Mouse (Mus musculus): ENCODE data around the gene Tnfrsf8.
"Not testable (repeated sequence)": the region's sequence is repeated elsewhere in the genome, so short reads cannot be mapped to it uniquely, and the experiment has no call there.

The Tnfrsf8 gene

DNA sequence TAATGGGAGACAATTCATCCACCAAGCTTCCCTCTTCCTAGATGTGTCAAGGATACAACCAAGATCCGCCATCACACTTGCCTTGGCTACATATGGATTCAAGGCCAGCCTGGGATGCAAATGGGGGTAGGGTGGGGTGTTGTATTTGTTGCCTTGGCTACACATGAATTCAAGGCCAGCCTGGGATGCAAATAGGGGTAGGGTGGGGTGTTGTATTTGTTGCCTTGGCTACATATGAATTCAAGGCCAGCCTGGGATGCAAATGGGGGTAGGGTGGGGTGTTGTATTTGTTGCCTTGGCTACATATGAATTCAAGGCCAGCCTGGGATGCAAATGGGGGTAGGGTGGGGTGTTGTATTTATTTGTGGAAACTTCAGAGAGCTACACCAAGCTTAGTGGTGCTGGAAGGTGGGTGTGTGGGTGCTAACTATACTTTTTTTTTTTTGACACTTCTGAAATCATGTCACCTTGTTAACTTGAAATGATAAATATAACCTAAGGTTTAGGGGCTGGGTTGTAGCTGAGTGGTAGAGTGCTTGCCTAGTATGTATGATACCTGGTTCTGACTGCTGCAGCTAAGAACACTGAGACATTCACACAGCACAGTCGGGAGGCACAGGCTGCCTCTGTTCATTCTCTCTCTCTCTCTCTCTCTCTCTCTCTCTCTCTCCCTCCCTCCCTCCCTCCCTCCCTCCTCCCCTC lies 9.2 kb downstream of the Tnfrsf8 start:
- not testable (repeated sequence) for DNase-seq

DNA sequence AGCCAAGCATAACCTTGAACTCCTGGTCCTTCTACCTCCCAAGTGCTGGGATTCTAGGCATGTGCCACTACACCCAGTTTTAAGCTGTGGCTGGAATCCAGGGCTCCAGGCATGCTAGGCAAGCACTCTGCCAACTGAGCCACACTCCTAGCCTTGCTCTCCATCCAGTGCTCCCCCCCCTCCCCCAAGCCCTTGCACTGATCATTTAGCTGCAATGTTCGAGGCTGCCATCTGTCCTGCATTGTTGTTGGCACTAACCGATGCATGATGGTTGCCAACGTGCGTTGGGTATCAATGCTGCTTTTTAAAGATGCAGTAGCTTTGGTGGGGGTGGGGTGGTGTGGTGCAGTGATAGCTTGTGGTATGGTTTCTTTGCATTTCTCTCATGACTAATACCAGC lies 10.9 kb downstream of the Tnfrsf8 start:
- DNase-seq: no peak

DNA sequence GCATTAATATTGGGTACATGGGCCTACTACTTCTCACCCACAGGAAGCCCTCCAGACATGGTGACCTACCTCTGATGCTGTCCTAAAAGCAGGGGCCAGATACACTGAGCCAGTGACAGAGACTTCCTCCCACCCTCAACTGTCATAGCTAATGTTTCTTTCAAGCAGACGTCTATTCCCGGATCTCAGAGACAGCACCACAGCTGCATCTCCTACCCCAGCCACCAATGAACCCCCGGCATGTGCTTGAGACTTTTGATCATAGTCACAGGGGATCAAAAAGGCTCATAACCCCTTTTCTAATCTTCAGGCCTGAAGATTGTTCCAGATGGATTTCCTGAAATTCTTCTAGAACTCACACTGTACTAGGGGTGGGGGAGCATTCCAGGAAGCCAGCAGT lies 12.9 kb downstream of the Tnfrsf8 start:
- DNase-seq: no peak

DNA sequence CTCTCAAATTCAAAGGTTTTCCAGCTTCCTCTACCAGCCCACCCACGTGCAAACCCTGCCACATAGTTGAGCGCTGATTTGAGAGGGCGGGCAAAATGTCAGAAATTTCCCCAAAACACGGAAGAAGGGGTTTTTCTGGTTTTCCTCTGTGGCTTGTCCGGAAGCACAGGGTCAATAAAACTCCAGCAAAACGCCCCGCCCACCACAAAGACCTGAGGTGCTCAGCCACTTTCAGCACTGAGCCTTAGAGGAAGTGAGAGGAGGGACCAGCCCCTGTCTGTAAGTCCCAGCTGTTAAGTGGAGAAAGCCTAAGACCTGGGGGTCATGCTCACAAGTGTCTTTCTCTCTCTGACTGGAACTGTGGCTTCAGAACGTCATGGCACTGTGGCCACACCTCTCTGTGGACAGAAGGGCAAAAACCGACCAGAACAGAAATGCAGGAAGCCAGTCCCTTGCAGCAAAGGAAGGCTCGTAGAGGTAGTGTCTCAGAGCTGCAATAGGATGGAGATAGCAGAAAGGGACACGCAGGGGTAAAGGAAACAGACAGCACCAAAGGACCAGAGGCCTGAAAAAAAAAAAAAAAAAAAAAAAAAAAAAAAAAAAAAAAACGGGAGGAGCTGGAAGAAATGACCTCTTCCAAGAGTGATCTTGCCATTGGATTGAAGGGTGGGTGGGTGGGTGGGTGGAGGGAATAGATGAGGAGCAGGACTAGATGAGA lies 14.6 kb downstream of the Tnfrsf8 start:
- peak; percentile 17 for DNase-seq

DNA sequence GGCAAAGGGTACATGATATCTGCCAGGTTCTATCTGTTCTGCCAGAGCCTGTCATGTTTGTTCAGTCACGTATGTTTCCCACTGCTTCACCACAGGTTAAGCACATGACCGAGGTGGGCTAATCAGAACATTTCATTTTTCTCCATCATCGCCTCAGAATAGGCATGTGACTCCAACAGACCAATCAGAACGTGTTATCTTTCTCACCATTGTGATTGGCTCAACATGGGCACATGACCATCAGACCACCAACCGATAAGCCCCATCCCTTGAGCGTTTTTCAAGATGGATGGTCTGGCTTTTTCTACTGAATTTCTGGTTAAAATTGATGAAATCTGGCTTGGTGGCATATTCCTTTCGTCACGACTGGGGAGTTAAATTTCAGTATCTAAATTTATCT lies 15.6 kb downstream of the Tnfrsf8 start:
- DNase-seq: no peak

DNA sequence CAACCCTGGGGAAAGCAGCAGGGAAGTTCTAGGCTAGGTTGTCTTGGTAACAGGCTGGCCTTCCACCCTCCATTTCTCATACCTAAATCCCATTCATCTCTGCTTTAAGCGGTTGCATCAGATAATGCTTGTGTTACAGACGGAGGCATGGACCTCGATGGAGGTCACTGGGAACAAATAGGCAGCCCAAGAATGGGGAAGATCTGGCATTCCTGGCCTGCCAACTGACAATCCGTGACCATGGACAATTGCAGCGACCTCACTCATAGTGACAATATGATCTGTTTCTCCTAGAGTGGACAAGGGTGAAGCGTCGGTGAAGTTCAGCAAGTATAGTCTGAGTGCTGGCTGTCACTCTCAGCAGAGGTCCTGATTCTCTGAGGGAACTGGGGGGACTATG lies 16.1 kb downstream of the Tnfrsf8 start:
- no peak for DNase-seq

DNA sequence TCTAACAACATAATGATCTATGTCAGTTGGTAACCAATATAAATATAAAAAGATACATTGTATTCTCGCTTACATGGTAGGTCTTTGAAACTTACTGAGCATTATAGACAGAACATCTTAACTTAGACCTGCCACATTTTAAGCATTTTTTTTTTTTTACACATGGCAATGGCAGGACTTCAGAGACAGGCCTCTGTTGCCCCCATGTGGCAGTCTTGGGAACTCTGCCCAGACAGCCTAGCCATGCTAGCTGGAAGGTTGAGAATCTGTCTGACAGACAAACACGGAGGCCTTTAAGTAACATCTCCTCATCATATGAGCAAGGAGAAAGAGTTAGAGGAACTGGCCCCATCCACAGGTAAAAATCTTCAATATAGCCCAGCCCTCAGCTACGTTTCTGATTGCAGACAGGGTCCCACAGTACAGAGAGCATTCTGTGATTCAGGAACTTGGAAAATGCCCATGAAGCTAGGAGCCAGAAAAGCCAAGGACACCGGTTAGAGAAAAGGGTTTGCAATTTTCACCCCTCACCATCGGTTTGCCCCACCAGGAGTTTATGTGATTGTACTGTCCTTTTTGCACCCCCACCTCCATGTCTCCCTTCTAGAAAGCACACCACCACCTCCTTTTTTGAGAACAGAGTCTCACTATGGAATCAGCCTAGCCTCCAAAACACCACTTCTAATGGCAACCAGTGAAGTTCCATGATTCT lies 19.2 kb downstream of the Tnfrsf8 start:
- peak; percentile 68 for DNase-seq

DNA sequence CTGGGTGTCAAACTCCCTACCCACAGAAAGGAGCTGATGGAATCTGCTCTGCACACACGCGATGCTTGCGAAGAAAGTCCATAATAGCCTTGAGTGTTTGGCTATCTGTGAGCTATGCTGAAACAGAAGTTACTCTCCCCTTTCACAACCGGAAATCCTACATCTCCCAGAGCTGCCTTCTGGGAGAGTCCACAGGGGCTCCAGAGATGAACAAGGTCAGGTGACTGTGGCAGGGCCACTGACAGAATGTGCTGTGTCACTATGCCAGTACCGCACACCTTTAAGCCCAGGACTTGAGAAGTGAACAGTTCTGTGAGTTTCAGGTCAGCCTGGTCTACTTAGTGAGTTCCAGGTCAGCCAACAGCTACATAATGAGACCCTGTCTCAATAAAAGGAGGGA lies 20.4 kb downstream of the Tnfrsf8 start:
- DNase-seq: no peak

DNA sequence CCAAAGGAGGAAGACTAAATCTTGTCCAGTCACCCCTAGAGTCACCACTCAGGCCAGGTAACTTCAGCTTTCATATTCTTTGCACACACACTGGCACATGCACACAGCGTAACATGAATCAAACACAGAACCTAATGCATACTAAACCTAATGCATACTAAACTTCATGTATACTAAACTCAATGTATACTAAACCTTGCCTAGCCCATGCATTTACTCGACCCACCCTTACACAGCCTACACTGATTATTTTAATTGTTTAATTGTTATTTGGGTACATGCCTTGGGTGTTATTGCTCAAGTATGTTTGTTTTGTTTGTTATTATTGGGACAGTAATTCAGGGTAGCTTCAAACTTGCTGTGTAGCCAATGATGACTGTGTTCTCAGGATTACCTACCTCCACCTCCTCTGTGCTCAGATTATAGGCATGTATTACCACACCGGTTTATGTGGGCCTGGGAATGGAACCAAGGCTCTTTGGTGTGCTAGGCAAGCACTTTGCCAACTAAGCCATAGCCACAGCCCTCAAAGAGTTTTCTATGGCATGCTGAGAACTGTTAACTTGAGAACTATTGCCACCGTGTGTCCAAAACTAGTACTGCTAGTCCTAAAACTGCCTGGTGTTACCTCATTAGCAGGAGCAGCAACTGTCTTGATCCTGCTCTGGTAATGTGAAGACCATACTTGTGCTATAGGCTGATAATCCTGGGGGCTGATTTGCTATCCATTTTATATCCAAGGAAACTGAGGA lies 28.4 kb downstream of the Tnfrsf8 start:
- peak; percentile 79 for DNase-seq

DNA sequence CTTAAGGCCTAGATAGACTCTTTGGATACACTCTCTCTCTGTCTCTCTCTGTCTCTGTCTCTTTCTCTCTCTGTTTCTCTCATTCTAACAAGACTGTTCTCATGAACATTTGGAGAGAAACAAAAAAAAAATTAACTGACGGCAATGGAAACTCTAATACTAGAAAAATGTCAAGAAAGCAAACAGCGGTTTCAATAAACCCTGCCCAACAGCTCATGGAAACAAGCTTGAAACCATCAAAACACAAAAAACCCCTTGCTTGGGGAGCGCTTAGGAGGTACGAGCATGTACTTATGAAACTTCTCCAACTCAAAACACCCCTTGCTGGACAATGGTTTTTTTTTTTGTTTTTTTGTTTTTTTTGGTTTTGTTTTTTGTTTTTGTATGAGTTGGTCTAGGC lies 30.3 kb downstream of the Tnfrsf8 start:
- no peak for DNase-seq

DNA sequence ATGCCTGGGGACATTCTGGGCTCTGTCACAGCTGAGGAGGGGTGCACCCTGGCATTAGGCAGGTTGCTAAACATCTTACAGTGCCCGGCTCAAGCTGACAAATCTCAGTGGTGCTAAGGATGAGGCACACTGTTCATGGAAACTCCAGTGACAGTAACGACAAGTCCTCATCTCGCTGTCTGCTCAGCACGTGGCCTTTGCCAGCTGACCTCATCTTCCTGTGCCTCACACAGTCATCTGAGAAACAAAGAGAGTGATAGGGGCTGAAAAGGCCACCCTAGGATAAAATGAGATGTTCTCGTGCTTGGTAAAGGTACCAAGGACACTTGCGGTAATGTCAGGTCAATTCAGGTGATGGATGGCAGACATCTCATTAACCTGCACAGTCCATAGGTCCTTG lies 31.5 kb downstream of the Tnfrsf8 start:
- no peak for DNase-seq

DNA sequence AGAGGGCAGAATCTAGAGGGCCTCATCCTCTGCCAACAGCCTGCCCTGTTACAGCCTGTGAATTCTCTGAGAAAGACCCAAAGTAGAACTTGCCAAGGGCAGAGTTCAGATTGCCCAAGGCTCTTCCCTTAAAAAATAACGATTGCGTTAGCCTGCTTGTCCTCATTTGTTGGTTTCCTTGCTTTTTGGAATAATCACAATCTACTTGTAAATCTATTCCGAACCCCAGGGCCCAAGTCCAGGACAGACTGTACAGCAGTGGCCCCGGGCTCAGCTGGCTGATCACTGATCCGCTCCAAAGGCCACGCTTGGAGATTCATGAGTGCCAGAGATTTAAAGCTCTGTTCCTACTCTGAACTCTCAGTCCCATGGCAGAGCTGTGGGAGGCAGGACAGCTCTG lies 34.0 kb downstream of the Tnfrsf8 start:
- peak; percentile 76 for DNase-seq

DNA sequence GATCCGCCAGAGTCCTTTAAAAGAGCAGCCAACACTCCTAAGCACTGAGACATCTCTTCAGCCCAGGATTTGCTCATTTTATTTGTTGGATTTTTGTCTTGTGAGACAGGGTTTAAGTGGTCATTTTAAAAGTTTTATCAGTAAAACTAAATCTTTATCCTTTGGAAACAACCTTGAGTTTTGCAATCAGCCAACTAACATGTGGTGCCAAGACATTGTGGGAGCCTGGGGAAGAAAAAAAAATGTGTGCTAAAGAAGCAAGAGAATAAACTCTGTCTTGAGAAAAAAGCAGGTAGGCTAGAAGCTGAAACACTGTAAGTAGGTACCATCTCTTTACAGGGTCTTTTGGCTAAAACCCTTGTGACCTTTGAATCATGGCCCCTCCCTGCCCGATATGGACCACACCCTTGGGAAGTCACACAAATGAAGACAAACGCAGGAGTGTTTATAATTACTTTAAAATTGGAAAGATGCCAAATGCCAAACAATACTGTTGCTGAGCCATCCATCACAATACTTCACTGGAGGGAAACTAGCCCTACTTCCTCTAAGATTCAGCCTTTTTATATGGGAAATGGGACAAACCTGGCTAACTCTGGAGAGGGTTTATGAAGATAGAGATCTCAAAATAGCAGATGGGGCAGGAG lies 36.1 kb downstream of the Tnfrsf8 start:
- peak; percentile 10 for DNase-seq

DNA sequence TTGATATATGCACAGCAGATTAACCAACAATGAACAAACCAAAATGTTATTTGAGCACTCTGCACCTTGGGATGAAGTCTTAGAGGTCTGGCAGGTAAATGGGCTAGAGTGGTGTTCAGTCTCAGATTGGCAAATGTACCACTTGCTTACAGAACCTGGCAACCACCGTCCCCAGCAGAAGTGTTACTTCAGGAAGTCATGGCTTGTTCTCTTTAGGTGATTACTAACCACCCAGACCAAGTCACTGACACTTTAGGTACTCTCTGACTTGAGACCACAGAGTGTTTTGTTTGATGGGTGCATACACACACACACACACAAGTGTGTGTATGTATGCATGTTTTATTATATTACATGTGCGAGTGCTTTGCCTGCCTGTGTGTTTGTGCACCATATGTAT lies 36.7 kb downstream of the Tnfrsf8 start:
- DNase-seq: no peak

DNA sequence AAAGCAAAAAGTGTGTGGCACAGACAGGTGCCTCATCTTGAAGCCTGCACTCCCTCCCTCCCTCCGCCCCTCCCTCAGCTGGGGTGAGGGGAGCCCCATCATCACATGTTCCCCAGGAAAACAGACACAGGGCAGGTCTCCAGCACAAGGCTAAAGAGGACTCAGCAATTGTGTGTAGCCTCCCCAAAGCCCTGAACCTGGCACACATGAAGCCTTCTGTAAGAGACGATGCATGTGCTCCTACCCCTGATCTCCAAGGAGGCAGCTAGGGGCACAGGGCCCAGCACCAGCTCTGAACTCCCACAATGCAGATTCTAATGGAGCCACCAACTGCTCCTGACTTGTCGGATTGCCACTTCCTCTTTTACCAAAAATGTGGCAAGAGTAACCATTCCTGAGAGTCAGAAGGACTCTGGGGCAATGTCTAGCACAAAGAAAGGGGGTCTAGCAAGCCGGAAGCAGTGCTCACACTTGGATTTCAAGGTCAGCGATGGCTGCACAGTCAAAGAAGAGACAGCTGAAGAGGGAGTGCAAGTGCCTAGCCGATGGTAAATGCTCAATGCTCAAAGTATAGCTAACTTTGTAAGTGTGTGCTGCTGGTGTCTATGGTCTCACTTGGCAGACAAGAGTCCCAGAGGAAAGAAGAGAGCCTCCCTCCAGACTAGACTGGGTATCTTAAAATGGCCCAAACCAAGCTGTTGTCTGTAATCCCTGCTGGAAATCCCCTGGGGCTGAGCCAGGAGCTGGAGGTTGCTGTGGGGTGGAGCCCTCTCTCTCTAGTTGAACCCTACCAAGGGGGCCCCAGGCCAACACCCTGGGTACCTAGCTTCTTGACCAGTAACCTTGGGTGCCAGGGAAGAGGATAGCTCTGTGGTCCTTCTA lies 38.4 kb downstream of the Tnfrsf8 start:
- DNase-seq: no peak

DNA sequence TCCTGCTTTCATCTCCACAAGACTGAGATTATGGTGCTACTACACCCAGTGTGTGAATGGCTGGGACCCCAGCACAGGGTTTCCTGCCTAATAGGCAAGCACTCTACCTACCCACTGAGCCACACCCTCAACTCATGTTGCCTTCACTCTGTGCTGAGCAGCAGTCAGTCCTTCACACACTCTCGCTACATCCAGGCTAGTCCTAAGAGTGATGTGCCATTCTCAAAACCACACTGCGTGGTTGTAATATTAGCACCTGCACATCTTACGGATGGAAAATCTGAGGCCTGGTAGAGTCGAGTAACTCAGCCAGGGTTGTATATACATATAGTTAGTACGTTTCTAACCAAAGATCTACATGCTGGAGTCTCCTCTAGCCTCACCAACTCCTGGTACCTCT lies 40.1 kb downstream of the Tnfrsf8 start:
- no peak for DNase-seq

DNA sequence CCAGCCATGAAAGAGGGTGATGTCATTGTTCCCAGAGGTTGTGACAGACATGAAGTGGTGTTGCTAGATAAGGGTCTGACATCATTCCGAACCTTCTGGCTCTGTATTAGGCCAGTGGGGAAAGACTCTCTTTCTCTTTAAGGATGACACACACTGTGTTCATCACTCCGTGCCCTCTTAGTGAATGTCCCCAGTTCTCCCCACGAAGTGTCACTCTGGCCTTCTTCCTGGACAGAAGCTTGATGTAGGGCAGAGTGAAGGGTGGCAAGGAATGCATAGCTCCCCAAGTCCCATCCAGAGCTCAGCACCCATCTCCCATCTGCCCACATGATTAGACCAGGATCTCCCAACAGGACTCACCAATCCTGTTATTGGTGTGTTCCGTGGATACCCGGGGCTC lies 41.0 kb downstream of the Tnfrsf8 start:
- no peak for DNase-seq

DNA sequence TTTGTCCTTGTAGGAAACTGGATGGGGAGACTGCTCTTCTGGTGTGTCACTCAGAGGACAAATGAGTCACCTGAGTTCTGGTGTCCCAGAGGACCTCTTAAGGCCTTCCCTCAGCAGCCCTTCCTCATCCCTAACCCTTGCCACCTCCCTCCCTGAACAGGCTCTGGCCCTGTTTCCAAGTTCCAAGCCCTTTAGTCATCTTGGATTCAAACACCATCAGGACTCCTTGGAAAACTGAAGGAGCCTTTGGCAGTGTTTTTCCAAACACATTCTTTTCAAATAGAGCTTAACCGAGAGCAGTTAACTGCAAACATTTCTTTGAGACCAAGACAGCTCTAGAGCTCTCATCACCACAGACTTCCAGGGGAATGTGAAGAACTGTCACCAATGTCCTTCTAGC lies 42.2 kb downstream of the Tnfrsf8 start:
- no peak for DNase-seq

DNA sequence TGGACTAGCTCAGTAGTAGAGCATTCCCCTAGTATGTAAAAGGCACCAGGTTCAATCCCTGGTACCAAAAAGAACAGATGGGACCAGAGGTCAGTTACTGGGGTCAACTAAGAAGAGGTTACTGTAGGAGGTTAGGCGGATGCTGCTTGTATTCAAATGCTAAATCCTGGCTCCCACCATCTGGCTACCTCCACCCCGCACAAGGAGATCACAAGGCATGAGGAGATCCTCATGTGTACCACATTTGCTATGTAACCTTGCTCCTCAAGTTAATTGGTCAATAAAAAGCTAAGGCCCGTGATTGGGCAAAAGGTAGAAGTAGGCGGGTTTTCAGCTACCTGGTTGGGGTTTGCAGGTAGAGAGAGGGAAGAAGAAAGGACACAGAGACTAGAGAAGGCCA lies 43.3 kb downstream of the Tnfrsf8 start:
- no peak for DNase-seq

DNA sequence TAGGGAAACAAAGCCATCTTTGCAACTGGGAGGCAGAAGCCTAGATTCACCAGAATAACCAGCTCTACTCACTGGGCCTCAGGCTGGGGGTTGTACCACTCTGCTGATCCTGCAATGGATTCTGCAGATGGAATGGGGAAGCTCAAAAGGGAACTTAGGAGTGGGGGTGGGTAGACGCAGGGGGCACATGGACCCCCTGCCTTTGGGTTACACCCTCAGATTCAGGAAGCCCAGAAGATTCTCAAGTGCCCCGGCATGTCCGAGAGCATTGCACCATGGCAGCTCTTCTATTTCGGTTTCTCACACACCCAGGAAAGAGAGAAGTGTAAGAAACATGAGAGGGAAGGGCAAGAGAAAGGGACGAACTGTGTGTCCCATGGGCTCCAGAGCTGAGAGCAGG lies 44.8 kb downstream of the Tnfrsf8 start:
- DNase-seq: no peak

DNA sequence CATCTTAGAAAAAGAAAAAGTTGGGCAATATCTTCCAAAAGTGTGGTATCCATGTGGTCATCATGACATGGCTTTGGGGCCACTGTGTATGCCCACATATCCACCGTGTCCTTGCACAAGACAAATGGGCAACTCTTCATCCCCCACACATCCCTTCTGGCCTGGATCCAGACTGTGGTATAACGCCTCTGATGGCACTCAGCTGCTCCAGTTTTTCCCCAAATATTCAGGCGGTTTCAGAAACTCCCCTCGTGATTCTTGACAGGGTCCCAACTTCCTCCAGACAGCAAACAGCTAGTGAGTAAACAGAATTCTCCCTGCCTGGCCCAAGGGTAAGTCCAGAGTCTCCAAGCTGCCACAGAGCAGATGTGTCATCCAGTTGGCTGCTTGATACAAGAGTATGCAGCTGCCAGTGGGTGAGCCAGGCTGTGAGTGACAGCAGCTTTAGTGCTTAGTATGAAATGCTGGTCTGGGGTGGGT lies 47.3 kb downstream of the Tnfrsf8 start:
- DNase-seq: no peak

DNA sequence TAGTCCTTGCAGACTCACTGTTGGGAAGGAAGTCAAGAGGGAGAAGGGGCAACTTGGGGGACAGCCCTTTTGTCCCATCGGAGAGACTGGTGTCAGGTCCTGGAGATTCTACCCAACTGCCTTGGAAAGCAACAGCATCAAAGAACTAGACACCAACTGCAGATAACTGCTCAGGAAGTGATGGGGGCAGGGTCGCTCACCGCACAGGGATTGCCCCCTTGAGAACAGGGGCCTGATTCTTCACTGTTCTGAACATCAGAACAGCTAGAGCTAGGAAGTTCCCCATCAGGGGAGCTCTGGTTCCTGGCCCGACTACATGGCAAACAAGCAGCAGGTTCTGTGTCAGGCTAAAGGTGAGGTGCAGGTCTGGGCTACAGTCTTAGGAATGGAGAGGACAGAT lies 48.5 kb downstream of the Tnfrsf8 start:
- DNase-seq: no peak
